Mouse (Mus musculus) natural killer cell, adult 2 months (primary cell): ENCODE data around the gene Denr.

Experiments
- DNase-seq, 2 experiments: peaks; one replicate each; pipeline ENCODE4 v3.0.0; 2022; ENCODE audit warnings: low spot score in 2 of 2

The Denr gene

GRCm38 (mm10) chr5:123907631-123907977 is 629 bp downstream of the Denr start:
- no peak for DNase-seq

- peak; percentile 30 to 31 for DNase-seq
Observed at GRCm38 (mm10) chr5:123914852-123915251, 7.9 kb downstream of the Denr start.

- DNase-seq: no peak
Observed at GRCm38 (mm10) chr5:123922112-123922511, 15.1 kb downstream of the Denr start.

- DNase-seq: no peak
Observed at GRCm38 (mm10) chr5:123927118-123927517, 20.1 kb downstream of the Denr start, which contains the start of gene Gm43518. Gm43518 (plus strand) TSS chr5:123927418.

- DNase-seq: peak; percentile 88 to 92
Observed at GRCm38 (mm10) chr5:123930508-123930989, 23.6 kb downstream of the Denr start, which contains the start of gene Ccdc62. Ccdc62 (plus strand) TSS chr5:123930679.

- DNase-seq: no peak
Observed at GRCm38 (mm10) chr5:123931131-123931530, 24.2 kb downstream of the Denr start.

GRCm38 (mm10) chr5:123932927-123933326 is 26.0 kb downstream of the Denr start:
- no peak for DNase-seq

GRCm38 (mm10) chr5:123933556-123933955 is 26.6 kb downstream of the Denr start:
- DNase-seq: no peak

- DNase-seq: no peak
Observed at GRCm38 (mm10) chr5:123933957-123934591, 27.1 kb downstream of the Denr start.

GRCm38 (mm10) chr5:123935931-123936330 is 29.0 kb downstream of the Denr start:
- no peak for DNase-seq

GRCm38 (mm10) chr5:123938479-123938878 is 31.5 kb downstream of the Denr start:
- DNase-seq: no peak

GRCm38 (mm10) chr5:123946546-123946945 is 39.6 kb downstream of the Denr start:
- DNase-seq: no peak

GRCm38 (mm10) chr5:123947041-123947761 is 40.2 kb downstream of the Denr start:
- peak; percentile 27 to 29 for DNase-seq

GRCm38 (mm10) chr5:123952365-123953045 is 45.5 kb downstream of the Denr start:
- no peak for DNase-seq

GRCm38 (mm10) chr5:123957213-123957612 is 50.2 kb downstream of the Denr start:
- DNase-seq: no peak

GRCm38 (mm10) chr5:123959018-123959417 is 52.0 kb downstream of the Denr start:
- DNase-seq: no peak

- no peak for DNase-seq
Observed at GRCm38 (mm10) chr5:123960129-123960528, 53.2 kb downstream of the Denr start.

- DNase-seq: no peak
Observed at GRCm38 (mm10) chr5:123961046-123961445, 54.1 kb downstream of the Denr start.

GRCm38 (mm10) chr5:123964208-123964607 is 57.2 kb downstream of the Denr start:
- no peak for DNase-seq

- DNase-seq: no peak
Observed at GRCm38 (mm10) chr5:123966759-123967158, 59.8 kb downstream of the Denr start.

GRCm38 (mm10) chr5:123968468-123968867 is 61.5 kb downstream of the Denr start:
- no peak for DNase-seq

- no peak for DNase-seq
Observed at GRCm38 (mm10) chr5:123969216-123969615, 62.2 kb downstream of the Denr start.

- DNase-seq: no peak
Observed at GRCm38 (mm10) chr5:123970576-123970975, 63.6 kb downstream of the Denr start.
